Mouse (Mus musculus): ENCODE measurements at regions not wholly inside any gene's neighbourhood (a gene's known extent, or its start where the extent isn't known, plus 50 kb on each side); places are given as distances from the start of the nearest gene placed in this dataset.
A peak's percentile ranks its signal among the peaks of the same experiment; 100 is the strongest.
"Not testable (repeated sequence)": the region's sequence is repeated elsewhere in the genome, so short reads cannot be mapped to it uniquely, and the experiment has no call there.

- Histone ChIP-seq H3K27ac (no peak overlapping the region), H3K9ac (ENCODE audit: low read depth, low read length) (no peak overlapping the region), H3K27me3 (ENCODE audit: control insufficient read depth, insufficient read depth, low read length) (no peaks in the 10 kb centered on the region), H3K4me3 (no peak overlapping the region), H3K4me1 (ENCODE audit: control insufficient read depth, insufficient read depth, low read length) (no peaks in the 10 kb centered on the region), H3K79me2 (replicated peaks; ENCODE audit: control insufficient read depth, insufficient read depth, low read length) (no peaks in the 10 kb centered on the region), H3K36me3 (ENCODE audit: control insufficient read depth, insufficient read depth, low read length) (no peaks in the 10 kb centered on the region)
- intact Hi-C loops (cut with DNase I): no loop called here
- no peak for DNase-seq
- WGBS: 27% methylated on average over 2 of the region's 2 CpGs
- no peak for TF ChIP-seq EP300 (IDR thresholded peaks at IDR 0.05; ENCODE audit: insufficient read depth, low read depth, low read length)
- TF ChIP-seq CTCF (IDR thresholded peaks at IDR 0.05): peak; percentile 46
Measured at GRCm38 (mm10) chrX:15813771-15814170, 708.9 kb upstream of the Cypt1 start.

DNA sequence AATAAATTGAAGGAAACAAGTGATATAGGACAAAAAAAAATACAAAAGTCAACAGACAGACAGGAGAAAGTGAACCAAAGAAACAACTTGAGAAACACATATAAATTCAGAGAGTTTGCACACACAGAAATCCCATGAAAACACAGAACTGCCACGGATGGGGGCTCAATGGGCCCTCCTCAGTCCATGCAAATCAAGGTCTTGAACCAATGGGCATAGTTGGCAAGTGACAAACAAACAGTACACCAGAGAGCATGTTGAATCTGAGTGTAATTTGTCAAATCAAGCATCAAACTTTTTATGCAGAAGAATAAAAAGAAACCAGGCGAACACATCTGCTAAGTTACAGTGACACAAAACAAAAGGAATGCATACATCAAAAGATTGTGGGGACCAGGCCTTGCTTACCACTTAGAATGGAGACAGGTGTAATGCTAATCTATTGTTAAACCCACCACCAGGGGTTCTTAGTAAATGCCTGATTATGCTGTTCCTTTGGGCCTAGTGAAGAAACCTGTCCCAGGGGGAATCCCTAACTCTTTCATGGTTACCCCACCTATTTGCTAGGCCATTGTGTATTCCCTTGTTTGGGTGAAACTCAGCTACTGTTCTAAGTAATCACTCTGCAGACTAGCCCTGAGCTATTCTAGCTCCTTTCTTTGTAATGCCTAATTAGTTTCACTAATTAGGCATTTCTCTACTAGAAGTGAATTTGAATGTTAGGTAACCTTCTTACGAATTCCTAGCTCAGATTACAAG is 676.4 kb upstream of the Cypt1 start:
- H3K4me3 ChIP-seq; DNase-seq; H3K79me2 ChIP-seq (replicated peaks; ENCODE audit: control insufficient read depth, insufficient read depth, low read length); H3K27ac ChIP-seq; H3K9ac ChIP-seq (ENCODE audit: low read depth, low read length); H3K27me3 ChIP-seq (ENCODE audit: control insufficient read depth, insufficient read depth, low read length); H3K36me3 ChIP-seq (ENCODE audit: control insufficient read depth, insufficient read depth, low read length); H3K4me1 ChIP-seq (ENCODE audit: control insufficient read depth, insufficient read depth, low read length); intact Hi-C loops (cut with DNase I): not testable (repeated sequence)
- WGBS: 51% methylated on average over 3 of the region's 3 CpGs
